Mouse (Mus musculus) liver, embryonic 13.5 days (tissue): Measurements from ENCODE around the gene Jmjd1c. TPM values are rescaled to one million over a fixed set of nuclear protein-coding genes. Genes with fewer than 3 reads are reported as not detected.
A peak's percentile ranks its signal among the peaks of the same experiment; 100 is the strongest.

ENCODE experiments used
- ATAC-seq: fragments of 200-750 bp; cut with Nextera tagmentation; 2 replicates; pipeline ENCODE4 v1.8.0; 2017; ENCODE audit warnings: low read depth, mild to moderate bottlenecking, moderate number of reproducible peaks, moderate library complexity
- DNase-seq: peaks from one replicate; pipeline ENCODE4 v3.0.0; 2022
- H3K27ac ChIP-seq: fragments of 300-500 bp; sonication (generic); 2 replicates; pipeline ENCODE4 v1.5.1; 2015; ENCODE audit warnings: moderate library complexity, mild to moderate bottlenecking, inconsistent platforms
- H3K27me3 ChIP-seq: fragments of 300-500 bp; sonication (generic); 2 replicates; pipeline ENCODE4 v1.6.1; 2015; ENCODE audit warnings: mild to moderate bottlenecking, inconsistent platforms
- H3K36me3 ChIP-seq: fragments of 300-500 bp; sonication (generic); 2 replicates; pipeline ENCODE4 v1.6.1; 2015; ENCODE audit warnings: mild to moderate bottlenecking, inconsistent platforms
- H3K4me1 ChIP-seq: fragments of 300-500 bp; sonication (generic); replicated peaks from 2 replicates; pipeline ENCODE4 v1.6.1; 2015; ENCODE audit warnings: inconsistent platforms
- H3K4me2 ChIP-seq: fragments of 300-500 bp; sonication (generic); 2 replicates; pipeline ENCODE4 v1.6.1; 2015; ENCODE audit warnings: inconsistent platforms, mild to moderate bottlenecking, moderate library complexity
- H3K4me3 ChIP-seq: fragments of 300-500 bp; sonication (generic); replicated peaks from 2 replicates; pipeline ENCODE4 v1.5.1; 2015; ENCODE audit warnings: mild to moderate bottlenecking, inconsistent platforms
- H3K9ac ChIP-seq: fragments of 300-500 bp; sonication (generic); 2 replicates; pipeline ENCODE4 v1.6.1; 2015; ENCODE audit warnings: mild to moderate bottlenecking, inconsistent platforms
- H3K9me3 ChIP-seq: fragments of 300-500 bp; sonication (generic); replicated peaks from 2 replicates; pipeline ENCODE4 v1.6.1; 2016; ENCODE audit warnings: inconsistent platforms
- WGBS: fragments of 180-500 bp; shearing (Covaris S2); methylation state at CpG from one replicate; pipeline ENCODE4 v1.1.7; 2015; ENCODE audit not compliant: insufficient replicate concordance; 5-methylcytosine and 5-hydroxymethylcytosine counted together
- polyA plus RNA-seq: library from polyadenylated mRNA; unstranded; fragments of >200 nt; fragmentation: Nextera tagmentation; extraction: Ambion mirVana; gene quantifications from 2 replicates; pipeline ENCODE4 v1.2.1, GENCODE M21; 2015

The Jmjd1c gene
- polyA plus RNA-seq, 1 experiment from 2014 or later: 10.4 TPM

DNA sequence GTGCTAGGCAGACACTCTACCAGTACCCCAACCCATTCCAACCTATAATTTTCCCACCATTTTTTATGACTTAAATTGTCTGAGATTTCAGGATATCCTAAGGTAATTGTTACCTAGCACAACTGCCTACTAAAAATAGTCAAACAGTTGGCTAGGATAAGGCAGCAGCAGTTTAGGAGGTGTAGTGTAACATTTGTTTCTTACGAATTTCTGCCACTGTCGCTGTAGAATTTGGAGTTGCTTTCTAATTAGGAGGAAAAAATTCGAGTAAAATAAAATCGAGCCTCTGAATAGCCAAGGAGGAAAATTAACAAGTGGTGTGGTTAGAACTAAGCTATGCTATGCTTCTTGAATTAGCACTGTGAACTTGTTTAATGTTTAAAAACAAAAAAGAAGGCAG is 101.3 kb downstream of the Jmjd1c start:
- Histone ChIP-seq H3K36me3 (peaks cover 12% of the 10 kb centered on the region), H3K9ac (no peak overlapping the region), H3K27ac (no peak overlapping the region), H3K27me3 (no peaks in the 10 kb centered on the region), H3K4me2 (no peak overlapping the region), H3K9me3 (no peaks in the 10 kb centered on the region), H3K4me3 (no peak overlapping the region), H3K4me1 (peaks cover 40% of the 10 kb centered on the region)
- no peak for ATAC-seq
- DNase-seq: no peak
- WGBS: 65% methylated on average over 4 of the region's 4 CpGs

DNA sequence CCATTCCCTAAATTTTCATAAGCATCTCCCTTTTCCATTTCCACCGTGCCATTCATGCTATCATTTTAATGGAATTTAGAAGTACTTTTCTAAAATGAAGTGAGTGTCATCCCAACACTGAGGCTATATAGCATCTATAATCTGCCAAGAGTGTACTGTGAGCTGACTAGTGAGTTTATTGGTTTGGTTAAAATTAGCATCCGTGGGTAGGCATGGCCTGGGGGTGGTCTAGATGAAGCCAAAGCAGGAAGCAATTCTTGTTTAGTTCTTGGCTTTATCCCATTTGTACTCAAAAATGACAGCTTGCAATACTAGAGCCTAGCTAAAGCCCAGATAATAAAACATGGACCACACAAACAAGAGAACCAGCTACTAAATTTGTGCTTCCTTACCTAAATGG is 101.9 kb downstream of the Jmjd1c start:
- Histone ChIP-seq H3K9me3 (no peaks in the 10 kb centered on the region), H3K4me2 (no peak overlapping the region), H3K4me3 (no peak overlapping the region), H3K9ac (no peak overlapping the region), H3K27me3 (no peaks in the 10 kb centered on the region), H3K4me1 (peaks cover 46% of the 10 kb centered on the region), H3K27ac (no peak overlapping the region), H3K36me3 (peaks cover 7% of the 10 kb centered on the region)
- DNase-seq (no peak), ATAC-seq (no peak)
- WGBS: 51% methylated on average over 2 of the region's 2 CpGs

GRCm38 (mm10) chr10:67201769-67202168 is 105.8 kb downstream of the Jmjd1c start:
- H3K4me1 ChIP-seq: peaks cover 50% of the 10 kb centered on the region
- no peak overlapping the region for H3K4me3 ChIP-seq
- no peaks in the 10 kb centered on the region for H3K36me3 ChIP-seq
- H3K4me2 ChIP-seq: no peak overlapping the region
- H3K27me3 ChIP-seq: no peaks in the 10 kb centered on the region
- H3K9me3 ChIP-seq: no peaks in the 10 kb centered on the region
- H3K9ac ChIP-seq: no peak overlapping the region
- ATAC-seq (no peak), DNase-seq (no peak)
- H3K27ac ChIP-seq: no peak overlapping the region

DNA sequence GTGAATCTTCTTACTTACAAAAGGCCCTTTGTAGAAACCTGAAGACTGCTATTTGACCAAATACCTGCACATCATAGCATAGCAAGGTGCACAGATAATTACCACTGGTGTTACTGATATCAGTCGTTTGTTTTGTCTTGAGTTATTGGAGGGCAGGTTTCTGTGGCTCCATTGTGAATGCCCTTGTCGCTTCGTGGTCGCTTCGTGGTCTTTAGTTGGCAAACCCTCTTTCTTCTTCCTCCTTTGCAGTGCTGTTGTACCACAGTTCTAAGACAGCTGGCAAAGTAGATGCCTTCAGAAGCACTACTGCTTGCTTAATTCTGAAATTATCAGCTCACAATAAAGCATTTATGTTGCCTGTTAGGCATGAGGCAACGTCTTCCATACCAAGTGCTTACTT is 106.5 kb downstream of the Jmjd1c start:
- peaks cover 46% of the 10 kb centered on the region for H3K4me1 ChIP-seq
- no peak for ATAC-seq
- 34% methylated on average over 6 of the region's 6 CpGs for WGBS

GRCm38 (mm10) chr10:67204652-67205407 is 108.9 kb downstream of the Jmjd1c start:
- Histone ChIP-seq H3K9me3 (no peaks in the 10 kb centered on the region), H3K9ac (no peak overlapping the region), H3K36me3 (no peaks in the 10 kb centered on the region), H3K27me3 (no peaks in the 10 kb centered on the region), H3K4me2 (peak overlapping the region; percentile 27; the same call in 1 of the 2 replicates), H3K4me1 (peaks cover 58% of the 10 kb centered on the region), H3K27ac (peak overlapping the region; percentile 58), H3K4me3 (no peak overlapping the region)
- DNase-seq (no peak), ATAC-seq (0 out of 2 replicates have a peak, but pooled peaks have one; percentile 36)
- whole genome bisulfite sequencing: 24% methylated on average over 11 of the region's 11 CpGs

More for the DNA sequence above, 106.5 kb downstream of the Jmjd1c start:
- no peak overlapping the region for H3K9ac ChIP-seq
- H3K27ac ChIP-seq: no peak overlapping the region
- H3K4me2 ChIP-seq: no peak overlapping the region
- H3K27me3 ChIP-seq: no peaks in the 10 kb centered on the region
- no peak for DNase-seq
- no peaks in the 10 kb centered on the region for H3K9me3 ChIP-seq
- H3K4me3 ChIP-seq: no peak overlapping the region
- no peaks in the 10 kb centered on the region for H3K36me3 ChIP-seq

GRCm38 (mm10) chr10:67207931-67208330 is 112.0 kb downstream of the Jmjd1c start:
- no peak for ATAC-seq
- no peak for DNase-seq
- Histone ChIP-seq H3K4me3 (no peak overlapping the region), H3K4me2 (no peak overlapping the region), H3K27ac (no peak overlapping the region), H3K36me3 (no peaks in the 10 kb centered on the region), H3K27me3 (no peaks in the 10 kb centered on the region), H3K9ac (no peak overlapping the region), H3K4me1 (peaks cover 44% of the 10 kb centered on the region), H3K9me3 (no peaks in the 10 kb centered on the region)
- WGBS: 80% methylated on average over 2 of the region's 2 CpGs

- ATAC-seq (no peak), DNase-seq (no peak)
- 40% methylated on average over 4 of the region's 4 CpGs for whole genome bisulfite sequencing
- Histone ChIP-seq H3K4me3 (no peak overlapping the region), H3K4me2 (no peak overlapping the region), H3K27ac (no peak overlapping the region), H3K9me3 (no peaks in the 10 kb centered on the region), H3K36me3 (no peaks in the 10 kb centered on the region), H3K27me3 (no peaks in the 10 kb centered on the region), H3K4me1 (peaks cover 33% of the 10 kb centered on the region), H3K9ac (no peak overlapping the region)
Measured at GRCm38 (mm10) chr10:67209916-67210675, 114.2 kb downstream of the Jmjd1c start.

DNA sequence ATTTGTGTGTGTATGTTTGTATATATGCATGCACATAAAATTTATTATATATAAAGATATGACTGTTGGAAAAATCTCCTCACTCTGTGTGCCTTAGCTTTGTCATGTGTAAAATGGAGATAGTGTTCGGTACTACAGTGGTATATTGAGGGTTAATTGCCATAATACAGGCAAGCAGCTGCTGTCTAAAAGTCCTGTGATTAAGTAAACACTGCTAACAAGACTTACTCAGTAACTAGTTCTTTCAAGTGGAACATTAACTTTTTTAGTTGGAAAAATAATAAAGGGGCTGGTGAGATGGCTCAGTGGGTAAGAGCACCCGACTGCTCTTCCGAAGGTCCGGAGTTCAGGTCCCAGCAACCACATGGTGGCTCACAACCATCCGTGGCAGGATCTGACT is 116.1 kb downstream of the Jmjd1c start:
- DNase-seq: no peak
- Histone ChIP-seq H3K27ac (no peak overlapping the region), H3K4me1 (peaks cover 24% of the 10 kb centered on the region), H3K27me3 (no peaks in the 10 kb centered on the region), H3K4me2 (no peak overlapping the region), H3K9ac (no peak overlapping the region), H3K9me3 (no peaks in the 10 kb centered on the region), H3K4me3 (no peak overlapping the region), H3K36me3 (peaks cover 2% of the 10 kb centered on the region; the same call in 1 of the 2 replicates)
- 83% methylated on average over 5 of the region's 5 CpGs for WGBS
- ATAC-seq: no peak

DNA sequence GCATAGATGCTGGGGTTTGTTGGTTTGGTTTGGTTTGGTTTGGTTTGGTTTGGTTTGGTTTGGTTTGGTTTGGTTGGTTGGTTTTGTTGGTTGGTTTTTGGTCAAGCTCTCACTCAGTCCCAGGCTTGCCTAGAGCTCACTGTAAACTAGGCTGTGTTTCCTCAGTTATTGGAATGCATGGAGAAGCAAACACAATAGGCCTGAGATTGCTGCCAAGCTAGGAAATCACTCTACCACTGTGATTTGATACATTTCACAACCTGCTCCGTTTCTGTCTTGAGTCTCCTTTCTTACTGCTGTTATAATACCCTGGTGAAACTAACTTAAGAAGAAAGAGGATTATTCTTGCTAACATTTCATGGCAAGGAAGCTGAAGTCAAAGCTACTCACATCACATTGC is 117.8 kb downstream of the Jmjd1c start:
- Histone ChIP-seq H3K4me3 (no peak overlapping the region), H3K4me2 (no peak overlapping the region), H3K4me1 (peaks cover 13% of the 10 kb centered on the region), H3K27me3 (no peaks in the 10 kb centered on the region), H3K9ac (no peak overlapping the region), H3K9me3 (no peaks in the 10 kb centered on the region), H3K27ac (no peak overlapping the region), H3K36me3 (peaks cover 10% of the 10 kb centered on the region)
- WGBS: 44% methylated on average over 1 of the region's 1 CpGs
- DNase-seq (no peak), ATAC-seq (no peak)

- 67% methylated on average over 4 of the region's 4 CpGs for WGBS
- no peak for ATAC-seq
- no peak overlapping the region for H3K4me2 ChIP-seq
- peaks cover 5% of the 10 kb centered on the region for H3K4me1 ChIP-seq
- no peak overlapping the region for H3K4me3 ChIP-seq
- H3K27me3 ChIP-seq: no peaks in the 10 kb centered on the region
- H3K9ac ChIP-seq: no peak overlapping the region
- DNase-seq: no peak
- no peak overlapping the region for H3K27ac ChIP-seq
- no peaks in the 10 kb centered on the region for H3K9me3 ChIP-seq
- H3K36me3 ChIP-seq: peaks cover 24% of the 10 kb centered on the region
Measured at GRCm38 (mm10) chr10:67215133-67215532, 119.2 kb downstream of the Jmjd1c start.

DNA sequence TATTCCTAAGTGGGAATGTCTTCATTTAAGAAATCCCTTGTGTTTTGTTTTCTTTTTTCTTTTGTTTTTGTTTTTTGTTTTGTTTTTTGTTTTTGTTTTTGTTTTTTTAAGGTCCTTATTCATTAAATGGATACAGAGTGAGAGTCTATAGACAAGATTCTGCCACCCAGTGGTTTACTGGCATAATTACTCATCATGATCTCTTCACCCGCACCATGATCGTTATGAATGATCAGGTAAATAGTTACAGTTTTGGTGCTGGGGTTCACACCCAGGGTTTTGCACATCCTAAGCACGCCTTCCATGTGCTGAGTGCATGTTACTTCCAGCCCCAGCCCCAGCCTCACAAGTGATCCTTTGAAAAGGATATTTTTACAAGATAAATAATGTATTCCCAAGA is 120.9 kb downstream of the Jmjd1c start:
- Histone ChIP-seq H3K4me1 (no peaks in the 10 kb centered on the region; the same call in 1 of the 2 replicates), H3K27ac (no peak overlapping the region), H3K4me2 (no peak overlapping the region), H3K4me3 (no peak overlapping the region), H3K36me3 (peaks cover 28% of the 10 kb centered on the region), H3K9ac (no peak overlapping the region), H3K9me3 (no peaks in the 10 kb centered on the region), H3K27me3 (no peaks in the 10 kb centered on the region)
- no peak for DNase-seq
- ATAC-seq: no peak
- WGBS: 81% methylated on average over 3 of the region's 3 CpGs
